Mouse (Mus musculus): Measurements from ENCODE around the gene Cyp4f18. TPM values are rescaled to one million over a fixed set of nuclear protein-coding genes. Genes with fewer than 3 reads are reported as not detected.
"Not testable (repeated sequence)": the region's sequence is repeated elsewhere in the genome, so short reads cannot be mapped to it uniquely, and the experiment has no call there.

Cyp4f18 gene
- total RNA-seq (2014; fragmentation: Nextera tagmentation): 5.0 TPM in 1 of 2 replicates, not detected in the other
- total RNA-seq (2017): not detected in 2 replicates

DNA sequence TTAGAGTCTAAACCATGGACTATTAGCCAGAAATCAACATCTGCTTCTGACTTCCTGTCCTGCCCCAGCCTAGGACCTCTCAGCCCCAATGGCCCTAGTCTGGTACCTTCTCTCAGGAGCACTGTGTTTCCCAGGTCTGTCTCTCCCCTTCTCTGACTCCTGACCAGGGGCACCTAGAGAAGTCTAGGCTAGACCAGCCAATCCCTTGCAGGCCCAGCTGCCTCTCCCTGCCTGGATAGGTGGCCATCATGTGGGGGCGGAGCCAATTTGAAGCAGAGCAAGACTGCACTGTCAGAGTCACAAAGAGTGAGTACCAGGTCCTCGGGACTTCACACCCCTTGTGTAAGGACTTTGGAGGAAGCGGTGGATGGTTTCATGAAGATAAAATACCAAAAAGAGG lies at the start of gene Cyp4f18:
Cyp4f18 (minus strand) TSS at position 154 of the 400 bp plus-strand sequence.
- no peak for ATAC-seq (replicated peaks; ENCODE audit: low FRiP score, low TSS enrichment, poor library complexity, severe bottlenecking)

DNA sequence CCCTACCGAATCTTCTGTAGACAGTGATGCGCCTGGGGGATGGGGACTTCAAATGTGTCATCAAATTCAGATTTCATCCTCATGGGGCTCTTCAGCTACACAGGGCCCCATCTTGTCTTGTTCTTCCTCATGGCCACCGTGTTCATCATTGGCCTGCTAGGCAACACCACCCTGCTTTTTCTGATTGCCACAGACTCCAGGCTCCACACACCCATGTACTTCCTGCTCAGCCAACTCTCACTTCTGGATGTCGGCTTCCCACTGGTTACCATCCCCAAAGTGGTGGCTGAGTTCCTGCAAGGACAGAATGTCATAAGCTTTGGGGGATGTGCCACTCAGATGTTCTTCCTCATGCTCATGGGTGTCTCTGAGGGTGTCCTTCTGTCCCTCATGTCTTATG lies 48.2 kb upstream of the Cyp4f18 start:
- ATAC-seq (replicated peaks; ENCODE audit: low FRiP score, low TSS enrichment, poor library complexity, severe bottlenecking): not testable (repeated sequence)

DNA sequence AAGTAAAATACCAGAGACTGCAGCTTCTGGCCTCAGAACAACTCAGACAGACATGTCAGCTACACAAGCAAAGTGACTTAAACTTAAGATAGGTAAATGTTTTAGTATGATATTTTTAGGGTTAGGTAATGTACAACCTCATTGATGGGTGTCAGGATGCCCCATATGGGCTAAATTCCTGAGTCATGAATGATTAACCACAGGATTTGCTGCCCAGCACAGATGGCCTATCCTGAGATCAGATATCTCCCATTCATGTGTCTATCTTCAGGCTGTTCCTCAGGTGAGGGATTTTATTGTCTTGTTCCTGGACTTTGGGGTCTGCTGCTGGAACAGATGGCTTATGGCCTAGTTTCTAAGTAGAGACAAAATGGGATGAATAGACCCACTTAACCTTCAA lies 45.2 kb upstream of the Cyp4f18 start:
- not testable (repeated sequence) for ATAC-seq (replicated peaks; ENCODE audit: low FRiP score, low TSS enrichment, poor library complexity, severe bottlenecking)

DNA sequence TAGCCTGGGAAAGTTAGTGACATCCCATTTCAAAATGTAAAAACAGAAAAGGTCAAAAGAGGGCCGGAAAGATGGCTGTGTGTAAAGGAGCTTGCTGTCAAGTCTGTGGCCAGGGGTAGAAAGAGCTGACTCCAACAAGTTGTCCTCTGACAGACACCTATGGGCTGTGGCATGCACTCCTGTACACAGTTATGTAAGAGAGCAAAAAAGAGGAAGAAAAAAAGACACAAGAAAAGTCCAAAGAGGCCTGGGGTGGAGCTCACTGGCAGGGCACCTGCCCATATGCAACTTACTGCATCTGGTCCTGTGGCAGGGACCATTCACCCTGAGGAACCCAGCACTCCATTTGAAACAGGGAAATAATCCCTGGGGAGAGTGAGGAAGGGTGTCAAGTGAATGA lies 33.1 kb upstream of the Cyp4f18 start:
- no peak for ATAC-seq (replicated peaks; ENCODE audit: low FRiP score, low TSS enrichment, poor library complexity, severe bottlenecking)

DNA sequence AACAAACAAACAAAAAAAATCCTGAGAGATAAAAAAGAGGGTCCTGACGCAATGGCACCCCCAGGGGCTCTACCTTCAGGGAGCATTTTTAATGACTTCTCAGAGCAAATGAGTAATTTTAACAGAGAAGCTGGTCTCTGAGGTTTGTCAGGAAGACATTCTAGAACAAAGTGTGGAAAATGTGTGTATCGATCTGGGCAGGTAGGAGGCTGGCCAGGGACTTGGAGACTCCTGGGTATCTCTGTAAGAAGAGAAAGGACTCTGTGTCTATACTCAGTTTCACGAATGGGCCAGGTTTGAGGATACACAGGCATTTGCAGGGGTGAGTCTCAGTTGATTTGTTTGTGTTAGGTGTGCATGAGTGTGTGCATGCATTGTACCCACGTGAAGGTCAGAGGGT lies 31.5 kb upstream of the Cyp4f18 start, which contains the start of gene Olfr372:
Olfr372 (plus strand) TSS at position 301 of the 400 bp plus-strand sequence.
- not testable (repeated sequence) for ATAC-seq (replicated peaks; ENCODE audit: low FRiP score, low TSS enrichment, poor library complexity, severe bottlenecking)

DNA sequence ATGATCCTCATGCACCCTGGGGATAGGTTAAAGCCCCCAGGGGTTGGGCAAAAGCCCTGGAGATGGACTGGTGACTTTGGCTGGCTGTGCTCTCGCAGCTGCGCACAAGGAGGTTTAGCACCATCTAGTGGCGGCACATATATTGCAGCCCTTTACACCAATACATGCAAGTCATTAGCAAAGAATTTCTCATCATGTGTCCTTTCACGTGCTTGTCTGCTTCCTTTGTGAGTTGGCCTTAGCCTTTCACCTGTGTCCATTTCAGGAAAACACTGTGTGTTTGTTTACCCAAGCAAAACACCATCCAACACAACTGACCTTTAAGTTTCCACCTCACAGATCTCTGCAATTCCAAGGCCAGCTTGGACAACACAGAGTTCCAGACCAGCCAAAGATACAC lies 23.5 kb upstream of the Cyp4f18 start:
- 0 out of 2 replicates have a peak, but pooled peaks have one; percentile 55 for ATAC-seq (replicated peaks; ENCODE audit: low FRiP score, low TSS enrichment, poor library complexity, severe bottlenecking)

DNA sequence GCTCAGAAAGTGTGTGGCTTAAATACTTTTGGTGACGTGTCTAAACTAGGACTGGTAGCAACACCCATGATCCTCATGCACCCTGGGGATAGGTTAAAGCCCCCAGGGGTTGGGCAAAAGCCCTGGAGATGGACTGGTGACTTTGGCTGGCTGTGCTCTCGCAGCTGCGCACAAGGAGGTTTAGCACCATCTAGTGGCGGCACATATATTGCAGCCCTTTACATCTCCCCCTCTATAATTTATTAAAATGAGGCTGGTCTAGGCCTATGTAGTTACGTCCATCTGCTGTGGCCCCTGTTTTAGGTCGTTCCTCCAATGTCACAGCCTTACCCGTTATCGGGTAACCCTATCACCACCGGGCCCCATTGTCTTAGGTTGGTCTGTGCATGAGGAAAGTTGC lies 15.5 kb upstream of the Cyp4f18 start:
- ATAC-seq (replicated peaks; ENCODE audit: low FRiP score, low TSS enrichment, poor library complexity, severe bottlenecking): not testable (repeated sequence)

DNA sequence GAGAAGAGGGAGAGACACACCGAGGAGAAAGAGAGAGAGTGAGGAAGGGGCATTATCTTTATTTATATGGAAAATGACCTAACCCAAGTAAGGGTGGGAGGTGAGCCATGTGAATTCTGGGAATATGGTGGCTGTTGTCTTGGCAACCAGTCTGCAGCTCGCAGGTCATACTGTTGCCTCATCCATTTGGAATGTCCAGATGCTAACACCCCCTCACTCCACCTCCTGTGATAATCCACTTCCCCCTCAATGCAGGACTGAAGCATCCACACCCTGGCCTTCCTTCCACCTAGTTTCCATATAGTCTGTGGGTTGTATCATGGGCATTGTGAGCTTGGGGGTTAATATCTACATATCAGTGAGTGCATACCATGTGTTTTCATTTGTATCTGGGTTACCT lies 10.4 kb upstream of the Cyp4f18 start:
- ATAC-seq (replicated peaks; ENCODE audit: low FRiP score, low TSS enrichment, poor library complexity, severe bottlenecking): no peak

DNA sequence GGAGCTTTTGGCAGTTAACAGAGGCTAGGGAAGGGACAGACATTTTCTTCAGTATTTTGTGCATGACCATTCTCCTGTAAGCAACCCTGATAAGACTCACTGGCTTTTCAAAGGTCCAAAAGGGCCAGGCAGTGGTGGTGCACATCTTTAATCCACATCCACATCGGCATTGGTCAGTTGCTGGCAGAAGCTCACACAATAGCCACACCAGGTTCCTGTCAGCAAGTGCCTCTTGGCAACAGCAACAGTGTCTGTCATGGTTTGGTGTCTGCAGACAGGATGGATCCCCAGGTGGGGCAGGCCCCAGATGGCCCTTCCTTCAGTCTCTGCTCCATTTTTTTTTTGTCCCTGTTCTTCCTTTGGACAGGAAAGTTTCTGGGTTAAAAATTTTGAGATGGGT lies 9.6 kb upstream of the Cyp4f18 start:
- not testable (repeated sequence) for ATAC-seq (replicated peaks; ENCODE audit: low FRiP score, low TSS enrichment, poor library complexity, severe bottlenecking)

DNA sequence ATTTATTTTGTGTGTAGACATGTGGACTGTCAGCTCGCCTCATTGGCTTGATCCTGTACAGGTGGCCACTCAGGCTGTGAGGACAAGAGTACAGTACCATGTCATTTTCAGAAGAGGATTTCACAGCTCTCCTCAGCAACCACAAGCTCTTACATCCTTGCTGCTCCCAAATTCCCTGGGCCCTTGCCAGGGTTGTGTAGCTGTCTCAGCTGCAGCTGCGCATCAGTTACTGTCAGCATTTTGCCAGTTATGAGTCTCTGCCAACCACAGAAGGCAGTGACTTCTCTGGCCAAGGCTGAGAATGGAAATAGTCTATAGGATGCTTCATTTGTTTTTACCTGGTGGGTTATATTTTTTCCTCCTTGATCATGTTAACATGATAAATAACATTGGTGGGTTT lies 8.7 kb upstream of the Cyp4f18 start:
- ATAC-seq (replicated peaks; ENCODE audit: low FRiP score, low TSS enrichment, poor library complexity, severe bottlenecking): no peak

DNA sequence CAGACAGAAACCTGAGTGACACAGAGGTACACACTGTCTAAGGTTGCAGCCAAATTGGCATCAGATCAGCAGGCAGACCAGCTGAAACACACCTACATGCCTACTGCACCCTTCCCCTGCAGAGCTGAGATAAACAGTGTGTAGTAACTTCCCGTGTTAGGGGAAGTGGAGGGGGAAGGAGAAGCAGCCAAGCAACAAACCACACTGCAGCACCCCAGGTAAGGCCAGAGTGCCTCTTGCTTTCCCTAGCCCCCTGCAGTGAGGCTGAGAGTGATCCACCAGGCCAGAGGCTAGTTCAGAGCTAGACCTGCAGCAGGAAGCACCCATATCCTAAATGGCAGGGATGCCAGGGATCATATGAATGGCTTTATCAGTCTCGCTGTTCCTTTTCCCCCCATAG lies 7.9 kb upstream of the Cyp4f18 start:
- ATAC-seq (replicated peaks; ENCODE audit: low FRiP score, low TSS enrichment, poor library complexity, severe bottlenecking): peak; percentile 78

DNA sequence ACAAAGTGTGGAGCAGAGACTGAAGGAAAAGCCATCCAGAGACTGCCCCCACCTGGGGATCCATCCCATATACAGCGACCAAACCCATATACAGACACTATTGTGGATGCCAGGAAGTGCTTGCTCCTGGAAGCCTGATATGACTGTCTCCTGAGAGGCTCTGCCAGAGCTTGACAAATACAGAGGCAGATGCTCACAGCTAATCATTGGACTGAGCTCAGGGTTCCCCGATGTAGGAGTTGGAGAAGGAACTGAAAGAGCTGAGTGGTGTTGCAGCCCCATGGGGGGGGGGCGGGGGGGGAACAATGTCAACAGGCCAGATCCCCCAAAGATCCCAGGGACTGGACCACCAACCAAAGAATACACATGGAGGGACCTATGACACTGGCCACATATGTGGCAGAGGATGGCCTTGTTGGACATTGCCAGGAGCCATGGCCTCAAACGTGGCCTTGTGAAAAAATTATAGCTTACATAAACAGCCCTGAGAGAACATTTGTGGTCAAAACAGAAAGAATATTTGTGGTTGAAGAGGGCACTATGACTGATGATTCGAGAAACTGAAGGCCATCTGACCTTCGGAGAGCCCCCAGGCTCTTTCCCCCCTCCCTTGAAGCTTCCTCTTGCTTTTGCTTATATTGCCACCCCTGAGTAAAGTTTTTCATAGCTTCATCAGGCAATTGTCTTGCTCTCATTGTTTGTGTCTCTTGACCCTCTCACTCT lies 4.2 kb upstream of the Cyp4f18 start:
- ATAC-seq (replicated peaks; ENCODE audit: low FRiP score, low TSS enrichment, poor library complexity, severe bottlenecking): not testable (repeated sequence)

DNA sequence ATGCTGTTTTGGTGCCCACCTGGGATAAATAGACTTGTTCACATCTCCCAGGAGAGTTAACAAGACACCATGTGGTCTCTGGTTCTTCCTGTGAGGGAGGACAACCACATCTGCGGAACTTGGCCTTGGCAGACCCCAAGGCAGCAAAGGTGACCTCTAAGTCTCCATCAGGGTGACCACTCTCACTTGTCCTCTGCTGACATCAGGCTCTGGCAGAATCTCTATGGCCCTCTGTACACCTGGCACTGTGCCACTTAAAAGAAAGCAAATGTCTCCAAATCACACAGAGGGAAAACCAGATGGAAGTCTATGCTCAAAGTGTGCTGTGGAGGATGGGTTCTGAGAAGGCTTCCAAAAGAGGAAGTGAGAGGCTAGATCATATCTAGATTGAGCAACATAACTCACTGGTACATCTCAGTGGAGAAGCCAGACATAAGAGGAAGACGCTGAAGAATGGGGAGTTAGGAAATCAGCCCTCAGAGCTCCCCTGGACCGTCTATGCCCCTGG lies 1.2 kb downstream of the Cyp4f18 start:
- no peak for ATAC-seq (replicated peaks; ENCODE audit: low FRiP score, low TSS enrichment, poor library complexity, severe bottlenecking)

DNA sequence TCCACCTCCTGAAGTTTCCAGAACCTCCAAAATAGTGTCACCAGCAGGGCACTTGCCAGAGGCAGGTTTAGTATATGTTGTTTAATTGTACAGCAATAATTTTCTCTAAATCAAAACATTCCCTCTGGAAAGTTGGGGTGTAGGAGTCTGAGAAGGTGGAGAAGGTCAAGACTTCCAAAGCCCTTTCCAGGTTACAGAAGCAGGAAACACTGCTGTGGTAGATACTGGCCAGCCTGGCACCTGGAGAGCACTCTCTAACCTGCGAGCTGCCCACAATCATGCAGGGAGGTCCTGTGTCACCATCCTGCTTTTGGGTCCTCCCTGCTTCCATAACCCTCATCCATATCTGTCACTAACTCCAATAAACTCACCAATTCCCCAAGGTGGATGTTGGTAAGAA lies 2.7 kb downstream of the Cyp4f18 start:
- no peak for ATAC-seq (replicated peaks; ENCODE audit: low FRiP score, low TSS enrichment, poor library complexity, severe bottlenecking)

DNA sequence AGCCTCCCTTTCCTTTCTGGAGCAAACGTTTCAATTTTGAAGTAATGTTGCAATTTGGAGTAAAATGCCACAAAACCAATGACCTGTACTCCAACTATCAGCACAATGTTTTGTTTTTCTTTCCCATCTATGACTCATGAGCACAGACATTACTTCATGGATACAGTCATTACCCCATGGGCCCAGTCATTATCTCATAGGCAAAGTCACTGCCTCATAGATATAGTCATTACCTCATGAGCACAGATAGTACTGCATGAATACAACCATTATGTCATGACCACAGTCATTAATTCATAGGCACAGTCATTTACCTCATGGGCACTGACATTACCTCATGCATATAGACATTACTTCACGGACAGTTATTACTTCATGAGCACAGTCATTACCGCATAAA lies 3.5 kb downstream of the Cyp4f18 start:
- no peak for ATAC-seq (replicated peaks; ENCODE audit: low FRiP score, low TSS enrichment, poor library complexity, severe bottlenecking)

DNA sequence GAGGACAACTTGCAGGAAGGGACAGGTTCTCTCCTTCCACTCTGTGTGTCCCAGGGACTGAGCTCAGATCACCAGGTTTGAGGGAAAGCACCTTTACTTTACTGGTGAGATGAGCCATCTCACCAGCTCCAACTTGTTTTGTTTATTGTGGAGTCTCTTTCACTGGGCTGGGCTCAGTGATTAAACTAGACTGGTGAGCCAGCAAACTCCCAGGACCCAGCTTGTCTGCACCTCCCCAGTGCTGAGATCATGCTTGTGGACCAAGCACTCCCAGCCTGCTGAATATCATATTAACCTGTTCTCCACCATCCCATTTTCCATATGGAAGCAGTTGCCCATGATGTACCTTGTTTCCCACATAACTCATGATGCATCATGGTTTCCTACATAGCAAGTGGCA lies 6.5 kb downstream of the Cyp4f18 start:
- no peak for ATAC-seq (replicated peaks; ENCODE audit: low FRiP score, low TSS enrichment, poor library complexity, severe bottlenecking)

DNA sequence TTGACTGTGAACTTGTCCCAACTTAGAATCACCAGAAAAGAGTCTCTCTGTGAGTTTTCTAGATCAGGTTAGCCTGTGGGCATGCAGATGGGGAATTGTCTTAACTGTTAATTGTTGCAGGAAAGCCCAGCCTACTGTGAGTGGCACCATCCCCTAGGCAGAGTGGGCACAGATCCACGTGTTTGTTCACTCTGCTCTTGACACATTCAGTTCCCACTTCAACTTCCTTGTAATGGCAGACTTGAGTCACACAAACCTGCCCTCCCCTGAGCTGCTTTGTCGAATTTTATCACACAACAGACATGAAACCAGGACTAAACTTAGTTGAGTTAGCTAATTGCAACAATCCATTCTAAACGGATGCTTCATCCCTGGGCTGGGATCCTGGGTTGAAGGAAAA lies 9.2 kb downstream of the Cyp4f18 start:
- ATAC-seq (replicated peaks; ENCODE audit: low FRiP score, low TSS enrichment, poor library complexity, severe bottlenecking): no peak

DNA sequence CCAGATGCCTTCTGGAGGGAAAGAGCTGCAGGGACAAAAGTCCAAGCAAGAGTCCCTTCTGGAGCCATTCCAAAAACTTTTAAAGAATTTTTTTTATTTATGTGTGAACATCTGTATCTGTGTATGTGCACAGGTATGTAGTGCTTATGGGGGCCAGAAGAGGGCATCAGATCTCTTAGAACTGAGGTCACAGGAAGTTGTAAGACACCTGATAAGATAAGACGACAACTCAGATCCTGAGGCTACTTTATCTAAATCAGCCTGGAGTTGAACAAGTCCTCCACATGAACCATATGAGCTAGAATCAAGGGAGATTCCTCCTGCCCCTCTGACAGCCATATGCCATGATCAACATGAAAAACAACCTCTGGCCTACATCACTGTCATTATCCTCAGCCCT lies 10.0 kb downstream of the Cyp4f18 start:
- no peak for ATAC-seq (replicated peaks; ENCODE audit: low FRiP score, low TSS enrichment, poor library complexity, severe bottlenecking)

DNA sequence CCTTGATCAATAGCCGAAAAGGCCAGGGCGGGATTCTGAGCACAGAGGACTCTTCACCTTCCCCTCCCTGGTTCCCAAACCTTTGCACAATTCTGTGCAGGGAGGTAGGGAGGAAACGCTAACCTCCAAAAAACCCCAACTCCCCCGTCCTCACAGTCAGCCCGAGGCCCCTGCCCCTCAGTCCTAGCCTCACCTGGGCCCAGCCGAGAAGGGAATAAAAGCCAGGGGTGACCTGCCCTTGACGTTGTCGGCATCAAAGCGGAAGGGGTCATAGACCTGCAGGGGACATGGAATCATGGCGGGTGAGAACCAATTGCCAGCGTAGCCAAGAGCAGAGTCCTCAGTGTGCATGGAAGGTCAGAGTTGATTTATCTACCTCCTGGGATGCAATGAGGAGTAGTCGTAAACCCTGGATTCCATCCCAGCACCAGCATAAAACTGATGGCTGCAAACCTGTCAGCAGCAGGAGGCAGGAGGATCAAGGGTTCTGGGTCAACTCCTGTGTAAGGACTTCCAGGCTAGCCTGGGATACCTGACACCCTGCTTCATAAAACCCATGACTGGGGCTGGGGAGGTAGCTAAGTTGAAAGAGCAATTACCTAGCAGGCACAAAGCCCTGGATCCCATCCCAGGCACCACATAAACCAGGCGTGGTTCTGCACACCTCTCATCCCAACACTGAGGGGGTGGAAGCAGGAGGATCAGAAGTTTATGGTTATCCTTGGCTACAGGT lies 20.4 kb downstream of the Cyp4f18 start:
- ATAC-seq (replicated peaks; ENCODE audit: low FRiP score, low TSS enrichment, poor library complexity, severe bottlenecking): no peak

DNA sequence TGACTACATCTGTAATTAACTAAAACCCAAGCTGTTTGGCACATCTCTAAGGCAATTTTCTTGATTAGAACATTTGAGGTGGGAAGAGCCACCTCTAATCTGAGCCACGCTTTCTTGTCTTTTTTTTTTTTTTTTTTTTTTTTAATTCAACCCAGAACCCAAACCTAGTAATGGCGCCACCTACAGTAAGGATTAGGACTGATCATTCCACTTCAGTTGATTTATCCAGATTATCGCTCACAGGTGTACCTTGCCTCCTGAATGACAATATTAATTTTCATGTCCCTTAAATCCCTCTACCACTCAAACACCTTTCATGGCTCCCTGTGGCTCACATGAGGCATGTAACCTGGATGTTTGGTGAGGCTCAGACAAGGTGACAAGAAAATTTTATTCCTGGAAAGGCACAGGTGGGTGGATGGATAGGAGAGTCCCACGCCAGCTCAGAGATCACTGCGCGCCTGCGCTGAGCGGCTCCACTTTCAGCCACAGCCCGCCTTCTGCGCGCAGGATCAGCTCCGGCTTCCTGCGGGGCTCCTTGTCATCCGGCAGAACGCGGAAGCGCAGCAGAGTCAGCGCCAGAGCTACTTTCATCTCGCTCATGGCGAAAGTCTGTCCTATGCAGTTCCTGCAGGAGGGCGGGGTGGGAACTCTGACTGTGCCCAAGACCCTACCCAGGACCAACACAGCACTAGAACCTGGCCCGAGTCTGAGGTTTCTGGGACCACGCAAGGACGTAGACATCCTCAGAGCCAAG lies 21.1 kb downstream of the Cyp4f18 start:
- ATAC-seq (replicated peaks; ENCODE audit: low FRiP score, low TSS enrichment, poor library complexity, severe bottlenecking): peak; percentile 80
